Mouse (Mus musculus): Measurements from ENCODE around the gene Igdcc4. TPM values are rescaled to one million over a fixed set of nuclear protein-coding genes. Genes with fewer than 3 reads are reported as not detected.
A peak's percentile ranks its signal among the peaks of the same experiment; 100 is the strongest.

The Igdcc4 gene
- polyA plus RNA-seq, 1 experiment from 2014 or later: 14.4 TPM

GRCm38 (mm10) chr9:65087490-65087889 lies 13.8 kb upstream of the Igdcc4 start:
- no peaks in the 10 kb centered on the region for H3K9me3 ChIP-seq
- H3K36me3 ChIP-seq (replicated peaks): peaks cover 21% of the 10 kb centered on the region
- H3K4me3 ChIP-seq (replicated peaks): no peak overlapping the region
- H3K9ac ChIP-seq: no peak overlapping the region
- 64% methylated on average over 5 of the region's 5 CpGs for WGBS
- no peaks in the 10 kb centered on the region for H3K27me3 ChIP-seq
- no peak overlapping the region for H3K4me2 ChIP-seq
- peaks cover 9% of the 10 kb centered on the region for H3K4me1 ChIP-seq
- no peak overlapping the region for H3K27ac ChIP-seq
- no peak for ATAC-seq (ENCODE audit: low FRiP score)

GRCm38 (mm10) chr9:65094237-65094636 lies 7.0 kb upstream of the Igdcc4 start:
- H3K36me3 ChIP-seq (replicated peaks): no peaks in the 10 kb centered on the region
- H3K27ac ChIP-seq: peak overlapping the region; percentile 65; the same call in 1 of the 2 replicates
- H3K4me1 ChIP-seq: peaks cover 18% of the 10 kb centered on the region
- no peak overlapping the region for H3K4me2 ChIP-seq
- no peaks in the 10 kb centered on the region for H3K9me3 ChIP-seq
- WGBS: 47% methylated on average over 6 of the region's 6 CpGs
- ATAC-seq (ENCODE audit: low FRiP score): 0 out of 2 replicates have a peak, but pooled peaks have one; percentile 53
- no peak overlapping the region for H3K9ac ChIP-seq
- no peaks in the 10 kb centered on the region for H3K27me3 ChIP-seq
- H3K4me3 ChIP-seq (replicated peaks): no peak overlapping the region

GRCm38 (mm10) chr9:65101686-65102376 lies 545 bp downstream of the Igdcc4 start:
- H3K36me3 ChIP-seq (replicated peaks): no peaks in the 10 kb centered on the region
- H3K27ac ChIP-seq: peak overlapping the region; percentile 83
- peak overlapping the region; percentile 81 for H3K9ac ChIP-seq
- peaks cover 6% of the 10 kb centered on the region; the same call in 1 of the 2 replicates for H3K9me3 ChIP-seq
- peak; percentile 73 for ATAC-seq (ENCODE audit: low FRiP score)
- under 1% methylated on average over 39 of the region's 39 CpGs for WGBS
- H3K4me2 ChIP-seq: peak overlapping the region; percentile 94
- peak overlapping the region; percentile 85 for H3K4me3 ChIP-seq (replicated peaks)
- peaks cover 21% of the 10 kb centered on the region for H3K4me1 ChIP-seq
- H3K27me3 ChIP-seq: no peaks in the 10 kb centered on the region; the same call in 1 of the 2 replicates

GRCm38 (mm10) chr9:65102377-65103172 lies 1.3 kb downstream of the Igdcc4 start:
- Histone ChIP-seq H3K4me3 (replicated peaks) (peak overlapping the region; percentile 85), H3K4me1 (peaks cover 21% of the 10 kb centered on the region), H3K36me3 (replicated peaks) (no peaks in the 10 kb centered on the region), H3K9me3 (peaks cover 6% of the 10 kb centered on the region; the same call in 1 of the 2 replicates), H3K9ac (peak overlapping the region; percentile 81), H3K27ac (peak overlapping the region; percentile 83), H3K4me2 (peak overlapping the region; percentile 94), H3K27me3 (no peaks in the 10 kb centered on the region; the same call in 1 of the 2 replicates)
- ATAC-seq (ENCODE audit: low FRiP score): peak; percentile 84
- WGBS: 1% methylated on average over 32 of the region's 36 CpGs

GRCm38 (mm10) chr9:65103173-65103752 lies 2.0 kb downstream of the Igdcc4 start:
- peak overlapping the region; percentile 81; the same call in 1 of the 2 replicates for H3K9ac ChIP-seq
- H3K4me1 ChIP-seq: peaks cover 21% of the 10 kb centered on the region
- no peak for ATAC-seq (ENCODE audit: low FRiP score)
- no peaks in the 10 kb centered on the region; the same call in 1 of the 2 replicates for H3K27me3 ChIP-seq
- H3K4me2 ChIP-seq: peak overlapping the region; percentile 94
- peaks cover 6% of the 10 kb centered on the region; the same call in 1 of the 2 replicates for H3K9me3 ChIP-seq
- H3K27ac ChIP-seq: peak overlapping the region; percentile 83
- no peaks in the 10 kb centered on the region for H3K36me3 ChIP-seq (replicated peaks)
- peak overlapping the region; percentile 85 for H3K4me3 ChIP-seq (replicated peaks)
- WGBS: 24% methylated on average over 8 of the region's 8 CpGs

- no peak overlapping the region for H3K4me3 ChIP-seq (replicated peaks)
- H3K4me2 ChIP-seq: no peak overlapping the region
- H3K9ac ChIP-seq: no peak overlapping the region
- no peaks in the 10 kb centered on the region for H3K9me3 ChIP-seq
- 92% methylated on average over 4 of the region's 4 CpGs for WGBS
- no peak for ATAC-seq (ENCODE audit: low FRiP score)
- H3K27ac ChIP-seq: no peak overlapping the region
- no peaks in the 10 kb centered on the region; the same call in 1 of the 2 replicates for H3K27me3 ChIP-seq
- H3K36me3 ChIP-seq (replicated peaks): no peaks in the 10 kb centered on the region
- H3K4me1 ChIP-seq: peaks cover 46% of the 10 kb centered on the region
Measured at GRCm38 (mm10) chr9:65106821-65107220, 5.5 kb downstream of the Igdcc4 start.

GRCm38 (mm10) chr9:65107893-65108292 lies 6.6 kb downstream of the Igdcc4 start:
- H3K4me2 ChIP-seq: no peak overlapping the region
- no peak for ATAC-seq (ENCODE audit: low FRiP score)
- no peak overlapping the region for H3K4me3 ChIP-seq (replicated peaks)
- no peak overlapping the region for H3K9ac ChIP-seq
- H3K27me3 ChIP-seq: no peaks in the 10 kb centered on the region; the same call in 1 of the 2 replicates
- no peaks in the 10 kb centered on the region for H3K36me3 ChIP-seq (replicated peaks)
- WGBS: 87% methylated on average over 1 of the region's 1 CpGs
- peaks cover 40% of the 10 kb centered on the region for H3K4me1 ChIP-seq
- no peak overlapping the region for H3K27ac ChIP-seq
- no peaks in the 10 kb centered on the region for H3K9me3 ChIP-seq

- peaks cover 26% of the 10 kb centered on the region for H3K4me1 ChIP-seq
- 7% methylated on average over 24 of the region's 24 CpGs for WGBS
- H3K9ac ChIP-seq: peak overlapping the region; percentile 50
- no peaks in the 10 kb centered on the region for H3K36me3 ChIP-seq (replicated peaks)
- H3K27me3 ChIP-seq: no peaks in the 10 kb centered on the region
- ATAC-seq (ENCODE audit: low FRiP score): peak; percentile 91
- H3K27ac ChIP-seq: peak overlapping the region; percentile 96
- peak overlapping the region; percentile 48 for H3K4me2 ChIP-seq
- H3K9me3 ChIP-seq: no peaks in the 10 kb centered on the region
- peak overlapping the region; percentile 16 for H3K4me3 ChIP-seq (replicated peaks)
Measured at GRCm38 (mm10) chr9:65109132-65110072, 8.1 kb downstream of the Igdcc4 start.

- no peak overlapping the region for H3K9ac ChIP-seq
- H3K4me1 ChIP-seq: peaks cover 26% of the 10 kb centered on the region
- no peak overlapping the region for H3K4me2 ChIP-seq
- no peaks in the 10 kb centered on the region for H3K27me3 ChIP-seq
- H3K4me3 ChIP-seq (replicated peaks): no peak overlapping the region
- WGBS: 88% methylated on average over 5 of the region's 5 CpGs
- no peak for ATAC-seq (ENCODE audit: low FRiP score)
- H3K27ac ChIP-seq: no peak overlapping the region
- no peaks in the 10 kb centered on the region for H3K9me3 ChIP-seq
- peaks cover 8% of the 10 kb centered on the region for H3K36me3 ChIP-seq (replicated peaks)
Measured at GRCm38 (mm10) chr9:65111698-65112097, 10.4 kb downstream of the Igdcc4 start.

- no peaks in the 10 kb centered on the region for H3K9me3 ChIP-seq
- ATAC-seq (ENCODE audit: low FRiP score): no peak
- WGBS: 93% methylated on average over 2 of the region's 2 CpGs
- H3K27ac ChIP-seq: no peak overlapping the region
- H3K9ac ChIP-seq: no peak overlapping the region
- no peaks in the 10 kb centered on the region for H3K27me3 ChIP-seq
- H3K4me1 ChIP-seq: peaks cover 22% of the 10 kb centered on the region
- H3K36me3 ChIP-seq (replicated peaks): peaks cover 13% of the 10 kb centered on the region
- no peak overlapping the region for H3K4me2 ChIP-seq
- no peak overlapping the region for H3K4me3 ChIP-seq (replicated peaks)
Measured at GRCm38 (mm10) chr9:65113694-65114093, 12.4 kb downstream of the Igdcc4 start.

GRCm38 (mm10) chr9:65115891-65116290 lies 14.6 kb downstream of the Igdcc4 start:
- Histone ChIP-seq H3K27me3 (no peaks in the 10 kb centered on the region), H3K4me3 (replicated peaks) (no peak overlapping the region), H3K4me2 (no peak overlapping the region), H3K4me1 (peaks cover under 1% of the 10 kb centered on the region), H3K9me3 (no peaks in the 10 kb centered on the region), H3K9ac (no peak overlapping the region), H3K27ac (no peak overlapping the region), H3K36me3 (replicated peaks) (peaks cover 13% of the 10 kb centered on the region)
- ATAC-seq (ENCODE audit: low FRiP score): no peak
- WGBS: 67% methylated on average over 2 of the region's 2 CpGs
